Mouse (Mus musculus) stomach, embryonic 14.5 days (tissue): ENCODE measurements around the gene Vsig2. TPM values are rescaled to one million over a fixed set of nuclear protein-coding genes. Genes with fewer than 3 reads are reported as not detected.

Source experiments
- ATAC-seq: fragments of 200-750 bp; cut with Nextera tagmentation; 2 replicates; pipeline ENCODE4 v1.8.0; 2017; ENCODE audit warnings: low read depth, moderate TSS enrichment; ENCODE audit not compliant: insufficient number of reproducible peaks, insufficient read depth, low FRiP score
- H3K27ac ChIP-seq: fragments of 300-500 bp; sonication (generic); 2 replicates; pipeline ENCODE4 v1.5.1; 2014; ENCODE audit warnings: mild to moderate bottlenecking, low read length, moderate library complexity, mixed read lengths
- H3K27me3 ChIP-seq: fragments of 300-500 bp; sonication (generic); 2 replicates; pipeline ENCODE4 v1.6.1; 2014; ENCODE audit warnings: low read length, control low read depth, mixed read lengths; ENCODE audit not compliant: control insufficient read depth, insufficient read depth
- H3K36me3 ChIP-seq: fragments of 300-500 bp; sonication (generic); 2 replicates; pipeline ENCODE4 v1.6.1; 2014; ENCODE audit warnings: mild to moderate bottlenecking, control low read depth, low read length, moderate library complexity, mixed read lengths; ENCODE audit not compliant: control insufficient read depth, insufficient read depth
- H3K4me1 ChIP-seq: fragments of 300-500 bp; sonication (generic); 2 replicates; pipeline ENCODE4 v1.6.1; 2014; ENCODE audit warnings: low read length, control low read depth, mixed read lengths; ENCODE audit not compliant: control insufficient read depth, insufficient read depth
- H3K4me2 ChIP-seq: fragments of 300-500 bp; sonication (generic); replicated peaks from 2 replicates; pipeline ENCODE4 v1.6.1; 2014; ENCODE audit warnings: low read depth, low read length, control low read depth
- H3K4me3 ChIP-seq: fragments of 300-500 bp; sonication (generic); 2 replicates; pipeline ENCODE4 v1.5.1; 2014; ENCODE audit warnings: low read depth, low read length, control low read depth
- H3K9ac ChIP-seq: fragments of 300-500 bp; sonication (generic); replicated peaks from 2 replicates; pipeline ENCODE4 v1.6.1; 2014; ENCODE audit warnings: low read depth, mild to moderate bottlenecking, control low read depth, low read length, moderate library complexity, mixed read lengths
- H3K9me3 ChIP-seq: fragments of 300-500 bp; sonication (generic); 2 replicates; pipeline ENCODE4 v1.6.1; 2016; ENCODE audit warnings: low read depth, low read length, control low read depth; ENCODE audit not compliant: control insufficient read depth
- WGBS: fragments of 180-500 bp; shearing (Covaris S2); extraction: QIAGEN DNeasy Blood & Tissue Kit; methylation state at CpG from one replicate; pipeline ENCODE4 v1.1.7; 2014; 5-methylcytosine and 5-hydroxymethylcytosine counted together
- polyA plus RNA-seq: library from polyadenylated mRNA; unstranded; fragments of >200 nt; fragmentation: Nextera tagmentation; extraction: Ambion mirVana; gene quantifications from 2 replicates; pipeline ENCODE4 v1.2.1, GENCODE M21; 2014

Gene Vsig2
- polyA plus RNA-seq, 1 experiment from 2014 or later = 44.3 TPM

- 42% methylated on average over 5 of the region's 5 CpGs for WGBS
- Histone ChIP-seq H3K9ac (no peak overlapping the region), H3K4me2 (no peak overlapping the region), H3K27ac (no peak overlapping the region), H3K9me3 (no peaks in the 10 kb centered on the region), H3K4me3 (no peak overlapping the region), H3K27me3 (no peaks in the 10 kb centered on the region), H3K4me1 (peaks cover 14% of the 10 kb centered on the region; the same call in 1 of the 2 replicates), H3K36me3 (no peaks in the 10 kb centered on the region)
- no peak for ATAC-seq
Observed at GRCm38 (mm10) chr9:37567454-37567853, 28.4 kb downstream of the Vsig2 start.

GRCm38 (mm10) chr9:37567892-37568604 lies 29.0 kb downstream of the Vsig2 start:
- WGBS = 30% methylated on average over 15 of the region's 15 CpGs
- Histone ChIP-seq H3K27ac (no peak overlapping the region), H3K9me3 (no peaks in the 10 kb centered on the region), H3K9ac (no peak overlapping the region), H3K27me3 (no peaks in the 10 kb centered on the region), H3K36me3 (no peaks in the 10 kb centered on the region), H3K4me2 (peak overlapping the region; percentile 11), H3K4me3 (no peak overlapping the region), H3K4me1 (peaks cover 14% of the 10 kb centered on the region; the same call in 1 of the 2 replicates)
- ATAC-seq = peak; percentile 46

GRCm38 (mm10) chr9:37568605-37569214 lies 29.7 kb downstream of the Vsig2 start:
- no peaks in the 10 kb centered on the region for H3K36me3 ChIP-seq
- H3K27ac ChIP-seq = no peak overlapping the region
- H3K4me1 ChIP-seq = peaks cover 14% of the 10 kb centered on the region; the same call in 1 of the 2 replicates
- no peaks in the 10 kb centered on the region for H3K9me3 ChIP-seq
- 50% methylated on average over 4 of the region's 4 CpGs for WGBS
- no peak overlapping the region for H3K4me2 ChIP-seq
- no peak overlapping the region for H3K9ac ChIP-seq
- ATAC-seq = peak; percentile 8; the same call in 1 of the 2 replicates
- H3K4me3 ChIP-seq = no peak overlapping the region
- no peaks in the 10 kb centered on the region for H3K27me3 ChIP-seq

- H3K9ac ChIP-seq = no peak overlapping the region
- no peaks in the 10 kb centered on the region for H3K27me3 ChIP-seq
- WGBS = 69% methylated on average over 2 of the region's 2 CpGs
- H3K36me3 ChIP-seq = no peaks in the 10 kb centered on the region
- no peaks in the 10 kb centered on the region for H3K9me3 ChIP-seq
- no peak overlapping the region for H3K27ac ChIP-seq
- no peak overlapping the region for H3K4me2 ChIP-seq
- H3K4me3 ChIP-seq = no peak overlapping the region
- ATAC-seq = no peak
- peaks cover 14% of the 10 kb centered on the region; the same call in 1 of the 2 replicates for H3K4me1 ChIP-seq
Observed at GRCm38 (mm10) chr9:37569231-37569835, 30.3 kb downstream of the Vsig2 start.

DNA sequence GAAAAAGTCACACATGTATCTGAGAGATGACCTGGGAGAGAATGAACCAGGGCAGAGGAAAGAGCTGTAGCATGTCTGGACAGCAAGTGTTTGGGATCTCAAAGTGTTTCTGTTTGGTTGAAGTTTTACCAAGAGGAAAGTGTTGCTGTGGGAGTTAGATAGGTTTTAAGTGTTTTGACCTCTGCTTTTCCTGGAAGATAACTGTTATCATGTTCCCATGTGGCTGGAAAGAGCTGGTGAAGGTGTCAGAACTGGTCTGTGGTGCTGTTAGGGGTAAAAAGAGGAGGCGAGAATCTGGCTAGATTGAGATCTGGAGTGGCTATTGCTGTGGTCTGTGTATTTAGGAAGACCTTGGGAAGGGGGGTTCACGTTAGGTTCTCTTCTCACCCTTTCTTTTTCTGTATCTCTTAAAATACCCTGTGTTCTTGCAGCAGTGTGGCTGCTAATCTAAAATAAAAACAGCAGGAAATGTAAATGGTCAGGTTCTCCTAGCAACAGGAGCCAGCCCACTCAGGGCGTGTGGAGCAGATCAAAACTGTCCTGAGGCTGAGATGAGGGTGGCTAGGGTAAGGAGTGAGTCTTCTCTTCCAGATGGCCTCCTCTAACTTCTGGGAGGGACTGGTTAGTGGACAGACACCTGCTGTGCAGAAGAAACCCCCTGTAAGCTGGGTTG lies 33.3 kb downstream of the Vsig2 start:
- Histone ChIP-seq H3K27me3 (no peaks in the 10 kb centered on the region), H3K4me3 (no peak overlapping the region), H3K36me3 (no peaks in the 10 kb centered on the region), H3K27ac (no peak overlapping the region), H3K9ac (no peak overlapping the region), H3K9me3 (no peaks in the 10 kb centered on the region), H3K4me1 (peaks cover 11% of the 10 kb centered on the region; the same call in 1 of the 2 replicates), H3K4me2 (no peak overlapping the region)
- no peak for ATAC-seq
- WGBS = 48% methylated on average over 3 of the region's 3 CpGs

- Histone ChIP-seq H3K4me2 (no peak overlapping the region), H3K9me3 (no peaks in the 10 kb centered on the region), H3K36me3 (no peaks in the 10 kb centered on the region), H3K4me3 (no peak overlapping the region), H3K4me1 (no peaks in the 10 kb centered on the region), H3K9ac (no peak overlapping the region), H3K27me3 (no peaks in the 10 kb centered on the region), H3K27ac (no peak overlapping the region)
- 29% methylated on average over 14 of the region's 14 CpGs for WGBS
- ATAC-seq = peak; percentile 53; the same call in 1 of the 2 replicates
Observed at GRCm38 (mm10) chr9:37576436-37576930, 37.4 kb downstream of the Vsig2 start.

DNA sequence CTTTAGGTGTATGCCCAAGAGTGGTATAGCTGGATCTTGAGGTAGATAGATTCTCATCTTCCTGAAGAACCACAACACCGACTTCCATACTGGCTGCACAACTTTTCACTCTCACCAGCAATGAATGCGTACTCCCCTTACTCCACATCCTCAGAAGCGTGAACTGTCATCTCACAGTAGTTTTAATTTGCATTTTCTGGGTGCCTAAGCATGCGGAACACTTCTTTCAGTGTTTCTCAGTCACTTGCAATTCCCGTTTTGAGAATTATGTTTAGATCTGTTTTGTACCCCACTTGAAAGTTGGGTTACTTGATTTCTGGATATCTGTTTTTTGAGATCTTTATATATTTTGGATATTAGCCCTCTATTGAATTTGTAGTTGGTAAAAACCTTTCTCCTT lies 44.5 kb downstream of the Vsig2 start:
- no peak for ATAC-seq
- Histone ChIP-seq H3K4me3 (no peak overlapping the region), H3K4me1 (no peaks in the 10 kb centered on the region), H3K36me3 (no peaks in the 10 kb centered on the region), H3K9me3 (no peaks in the 10 kb centered on the region), H3K27ac (no peak overlapping the region), H3K27me3 (no peaks in the 10 kb centered on the region), H3K9ac (no peak overlapping the region), H3K4me2 (no peak overlapping the region)
- 91% methylated on average over 5 of the region's 5 CpGs for WGBS

- no peak for ATAC-seq
- Histone ChIP-seq H3K4me3 (no peak overlapping the region), H3K36me3 (no peaks in the 10 kb centered on the region), H3K27me3 (no peaks in the 10 kb centered on the region), H3K4me2 (no peak overlapping the region), H3K4me1 (no peaks in the 10 kb centered on the region), H3K27ac (no peak overlapping the region), H3K9ac (no peak overlapping the region), H3K9me3 (no peaks in the 10 kb centered on the region)
- WGBS = 67% methylated on average over 4 of the region's 4 CpGs
Observed at GRCm38 (mm10) chr9:37586718-37587117, 47.7 kb downstream of the Vsig2 start.
